Mouse (Mus musculus): ENCODE results near the gene Ggps1. TPM values are rescaled to one million over a fixed set of nuclear protein-coding genes. Genes with fewer than 3 reads are reported as not detected.

Ggps1 gene
- total RNA-seq, 2 experiments from 2014 or later, result 64.1 to 66.1 TPM

DNA sequence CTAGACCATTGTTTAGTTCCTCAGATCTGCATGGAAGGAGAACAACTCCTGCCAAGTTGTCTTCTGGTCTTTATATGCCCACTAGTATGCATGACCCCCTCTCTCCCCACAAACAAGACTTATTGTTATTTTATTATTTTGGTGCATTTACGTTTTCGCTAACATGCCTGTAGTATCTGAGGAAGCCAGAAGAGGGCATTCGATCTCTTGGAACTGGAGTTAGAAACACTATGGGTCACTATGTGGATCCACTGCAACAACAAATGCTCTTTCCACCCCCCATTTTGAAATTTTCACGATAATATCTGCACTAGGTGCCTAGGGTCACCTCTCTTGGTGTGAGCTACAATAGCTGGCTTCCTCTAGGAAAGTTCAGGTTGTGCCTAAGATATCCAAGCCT lies 59.2 kb downstream of the Ggps1 start:
- no peak for DNase-seq (ENCODE audit: low spot score in 2 of 2)
- intact Hi-C loops (cut with DNase I), result loop anchor here (10.0 kb wide), 1 partner anchor 319 kb away; no protein-coding TSS in a partner anchor

DNA sequence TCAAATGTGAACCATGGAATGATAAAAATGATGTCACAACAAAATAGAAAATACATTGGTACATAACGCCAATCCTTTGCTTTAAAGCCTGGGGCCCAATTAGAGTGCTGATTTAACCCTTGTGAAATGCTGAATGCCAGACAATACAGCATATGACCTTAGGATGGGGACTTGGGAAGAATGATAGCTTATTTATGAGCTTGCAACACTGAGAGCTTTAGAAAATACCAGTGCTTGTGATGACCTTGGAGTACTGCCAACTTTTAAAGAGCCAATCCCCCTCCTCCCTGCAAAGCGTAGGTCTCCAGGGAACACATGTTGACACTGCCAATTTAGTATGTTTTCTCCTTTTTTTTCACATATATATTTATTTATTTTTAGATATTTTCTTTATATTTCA lies 60.6 kb downstream of the Ggps1 start:
- DNase-seq (ENCODE audit: low spot score in 2 of 2), result no peak
- intact Hi-C loops (cut with DNase I), result loop anchor here (10.0 kb wide), 1 partner anchor 318 kb away; no protein-coding TSS in a partner anchor

Other genes with a start within 250 kb of the Ggps1 start
- 10 to 100 TPM; 12.3 to 15.1 TPM for gene B3galnt2, start 109.0 kb downstream of the Ggps1 start, total RNA-seq (2021)
- 10 to 100 TPM; 55.6 to 91.8 TPM for gene Tbce, start 23.9 kb downstream of the Ggps1 start, total RNA-seq (2021)
- gene Arid4b, start 256 bp downstream of the Ggps1 start, total RNA-seq (2021), result 10 to 100 TPM; 39.5 to 55.9 TPM

Measured in left cerebral cortex, postnatal 36 days (tissue).